Mouse (Mus musculus): ENCODE measurements around the gene Gzmn.
"Not testable (repeated sequence)": the region's sequence is repeated elsewhere in the genome, so short reads cannot be mapped to it uniquely, and the experiment has no call there.

Gene Gzmn

GRCm38 (mm10) chr14:56174499-56174898 lies at the start of gene Gzmn:
Gzmn (minus strand) TSS chr14:56174599.
- in situ Hi-C loops (cut with MboI, MseI): loop anchor here (10.0 kb wide), 1 partner anchor 850 kb away; no protein-coding TSS in a partner anchor

GRCm38 (mm10) chr14:56211317-56211716 lies 36.9 kb upstream of the Gzmn start, which contains the start of gene Gzmf:
Gzmf (minus strand) TSS chr14:56211417.
- in situ Hi-C loops (cut with MboI, MseI): no loop called here

DNA sequence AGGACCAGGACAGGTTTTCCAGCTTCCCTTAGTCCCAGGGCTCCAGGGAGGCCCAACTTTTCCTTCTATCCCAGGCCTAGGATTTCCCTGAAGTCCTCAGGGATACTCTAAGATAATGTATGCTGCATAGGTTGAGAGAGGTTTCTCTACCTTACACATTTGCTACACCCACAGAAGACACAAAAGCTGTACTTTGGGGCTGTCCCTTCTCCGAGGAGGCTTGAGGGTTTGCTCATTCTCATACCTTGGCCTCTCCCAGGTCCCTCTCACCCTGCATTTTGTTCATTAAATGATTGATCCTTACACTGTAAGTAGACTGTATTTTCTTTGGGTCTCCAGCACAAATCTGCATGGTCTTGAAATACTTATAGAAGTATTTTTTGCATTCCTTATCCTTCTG lies 31.2 kb upstream of the Gzmn start:
- in situ Hi-C loops (cut with MboI, MseI): loop anchor here (5.0 to 10.0 kb wide), 2 partner anchors 102 to 139 kb away; no protein-coding TSS in a partner anchor

- in situ Hi-C loops (cut with MboI, MseI): loop anchor here (5.0 to 10.0 kb wide), 2 partner anchors 102 to 140 kb away; no protein-coding TSS in a partner anchor
Observed at GRCm38 (mm10) chr14:56205021-56205420, 30.6 kb upstream of the Gzmn start.

DNA sequence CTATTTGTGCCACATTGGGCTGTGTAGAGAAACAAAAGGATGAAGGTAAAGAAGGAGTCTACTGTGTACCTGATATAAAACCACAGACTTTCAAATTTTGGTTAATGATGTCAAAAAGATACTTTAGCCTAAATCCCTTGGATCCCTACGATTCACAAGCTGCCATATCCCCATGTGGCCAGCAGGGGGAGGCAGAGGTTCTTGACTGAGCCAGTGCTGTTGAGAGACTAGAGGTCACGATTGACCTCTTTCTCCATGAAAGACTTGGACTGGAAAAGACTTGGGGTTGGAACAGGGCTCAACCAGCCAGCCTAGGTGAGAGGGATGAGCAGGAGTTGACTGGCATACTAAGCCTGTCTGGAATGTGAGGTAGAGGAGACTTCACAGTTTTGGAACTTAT lies 29.6 kb upstream of the Gzmn start:
- in situ Hi-C loops (cut with MboI, MseI): loop anchor here (10.0 kb wide), 1 partner anchor 141 kb away; no protein-coding TSS in a partner anchor

- in situ Hi-C loops (cut with MboI, MseI): no loop called here
Observed at GRCm38 (mm10) chr14:56186946-56187345, 12.5 kb upstream of the Gzmn start.

DNA sequence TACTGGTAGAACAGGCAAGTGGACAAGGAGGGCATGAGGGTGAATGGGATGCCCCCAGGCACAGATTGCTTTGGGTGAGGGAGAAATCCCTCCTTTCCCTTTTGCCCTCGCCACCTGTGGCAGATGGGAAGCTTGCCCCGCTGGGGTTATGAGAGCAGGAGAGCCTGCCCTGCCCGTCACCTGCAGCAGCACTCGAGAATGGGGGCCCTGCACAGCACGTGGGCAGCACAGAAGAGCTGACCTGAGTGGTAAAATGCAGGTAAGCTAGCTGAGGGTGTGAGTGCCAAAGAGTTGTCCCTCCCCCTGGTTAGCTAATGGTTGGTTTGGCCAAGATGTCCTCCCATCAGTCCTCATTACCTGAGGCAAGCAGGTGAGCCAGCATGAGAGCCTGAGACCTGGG lies 12.1 kb upstream of the Gzmn start:
- in situ Hi-C loops (cut with MboI, MseI): no loop called here

DNA sequence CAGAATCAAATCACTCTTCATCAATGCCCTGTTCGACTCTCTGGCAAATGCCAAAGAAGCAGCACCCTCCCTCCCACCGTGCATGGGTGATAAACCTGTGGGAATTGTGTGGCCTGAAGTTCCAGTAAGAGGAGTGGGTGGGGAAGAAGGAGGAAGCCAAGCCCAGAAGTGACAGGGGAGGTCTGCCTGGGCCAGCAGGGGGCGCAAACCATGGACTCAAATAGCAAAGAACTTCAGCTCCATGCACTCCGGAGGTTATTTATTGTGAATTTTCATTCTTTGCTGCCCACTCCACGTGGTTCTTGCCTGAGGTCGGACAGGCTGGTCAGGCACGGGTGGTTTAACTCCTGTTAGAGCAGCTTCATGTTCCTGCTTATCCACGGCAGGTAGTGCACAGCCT lies 3.3 kb upstream of the Gzmn start:
- in situ Hi-C loops (cut with MboI, MseI): loop anchor here (10.0 kb wide), 1 partner anchor 847 kb away; no protein-coding TSS in a partner anchor

DNA sequence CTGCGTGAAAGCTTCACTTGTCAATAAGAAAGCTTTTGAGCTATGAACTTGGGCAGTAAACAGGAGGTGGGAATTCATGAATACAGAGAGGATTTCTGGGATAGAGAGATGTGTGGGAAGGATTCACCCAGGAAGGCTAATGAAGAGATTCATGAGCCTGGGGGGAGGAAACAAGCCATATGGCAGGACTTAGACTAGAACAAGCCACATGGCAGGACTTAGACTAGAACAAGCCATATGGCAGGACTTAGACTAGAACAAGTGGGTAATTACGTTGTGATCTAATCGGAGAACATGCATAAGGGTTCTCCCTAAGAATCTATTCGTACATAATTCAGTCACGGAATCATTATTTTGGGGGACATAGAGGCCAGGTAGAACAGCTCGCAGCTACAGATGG lies 1.0 kb downstream of the Gzmn start:
- in situ Hi-C loops (cut with MboI, MseI): loop anchor here (10.0 kb wide), 1 partner anchor 851 kb away; no protein-coding TSS in a partner anchor

DNA sequence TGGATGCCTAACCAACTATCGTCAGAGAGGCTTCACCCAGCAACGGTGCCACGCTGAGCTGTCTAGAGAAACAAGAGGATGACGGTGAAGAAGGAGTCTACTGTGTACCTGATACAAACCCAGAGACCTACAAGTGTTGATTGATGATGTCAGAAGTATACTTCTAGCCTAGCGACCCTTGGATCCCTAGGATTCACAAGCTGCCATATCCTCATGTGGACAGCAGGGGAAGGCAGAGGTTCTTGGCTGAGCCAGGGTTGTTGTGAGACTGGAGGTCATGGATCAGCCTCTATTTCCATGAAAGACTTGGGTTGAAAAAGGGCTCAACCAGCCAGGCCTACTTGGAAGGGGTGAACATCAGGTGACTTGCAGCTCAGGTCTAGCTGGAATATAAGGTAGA lies 1.7 kb downstream of the Gzmn start:
- in situ Hi-C loops (cut with MboI, MseI): loop anchor here (10.0 kb wide), 1 partner anchor 852 kb away; no protein-coding TSS in a partner anchor

GRCm38 (mm10) chr14:56168009-56168408 lies 6.4 kb downstream of the Gzmn start:
- in situ Hi-C loops (cut with MboI, MseI): no loop called here

DNA sequence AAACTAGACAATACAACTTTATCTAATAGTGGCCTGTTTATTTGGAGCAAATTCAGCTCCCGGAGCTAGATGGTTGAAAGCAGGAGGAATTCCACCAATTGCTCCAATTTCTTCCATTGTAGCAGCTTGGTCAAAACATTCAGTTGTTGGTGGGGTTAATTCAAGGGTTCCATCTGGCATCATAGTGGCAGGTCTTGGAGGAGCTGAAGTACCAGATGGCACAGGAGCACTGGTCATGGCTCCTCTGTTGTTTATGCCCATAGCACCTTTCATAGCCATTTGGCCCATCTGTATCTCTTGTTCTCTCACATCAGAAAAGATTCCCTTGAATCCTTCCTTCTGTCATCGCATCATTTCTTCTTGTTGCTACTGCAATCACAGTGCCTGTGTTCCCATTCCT lies 12.3 kb downstream of the Gzmn start:
- in situ Hi-C loops (cut with MboI, MseI): no loop called here

GRCm38 (mm10) chr14:56159479-56159878 lies 14.9 kb downstream of the Gzmn start, which contains the start of gene Gzmg:
Gzmg (minus strand) TSS chr14:56159579.
- in situ Hi-C loops (cut with MboI, MseI): not testable (repeated sequence)

DNA sequence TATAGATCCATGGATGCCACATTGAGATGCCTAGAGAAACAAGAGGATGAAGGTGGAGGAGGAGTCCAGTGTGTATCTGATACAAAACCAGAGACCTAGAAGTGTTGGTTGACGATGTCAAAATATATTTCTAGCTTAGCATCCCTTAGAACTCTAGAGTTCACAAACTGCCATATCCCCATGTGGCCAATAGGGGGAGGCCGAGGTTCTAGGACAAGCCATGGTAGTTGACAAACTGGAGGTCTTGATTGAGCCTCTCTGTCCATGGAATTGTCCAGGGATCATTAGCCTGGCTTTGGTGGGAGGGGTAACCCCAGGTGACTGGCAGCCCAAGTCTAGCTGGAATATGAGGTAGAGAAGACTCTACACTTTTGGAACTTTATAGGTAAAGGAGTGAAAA lies 19.1 kb downstream of the Gzmn start:
- in situ Hi-C loops (cut with MboI, MseI): no loop called here

GRCm38 (mm10) chr14:56133675-56134074 lies 40.7 kb downstream of the Gzmn start:
- in situ Hi-C loops (cut with MboI, MseI): not testable (repeated sequence)

DNA sequence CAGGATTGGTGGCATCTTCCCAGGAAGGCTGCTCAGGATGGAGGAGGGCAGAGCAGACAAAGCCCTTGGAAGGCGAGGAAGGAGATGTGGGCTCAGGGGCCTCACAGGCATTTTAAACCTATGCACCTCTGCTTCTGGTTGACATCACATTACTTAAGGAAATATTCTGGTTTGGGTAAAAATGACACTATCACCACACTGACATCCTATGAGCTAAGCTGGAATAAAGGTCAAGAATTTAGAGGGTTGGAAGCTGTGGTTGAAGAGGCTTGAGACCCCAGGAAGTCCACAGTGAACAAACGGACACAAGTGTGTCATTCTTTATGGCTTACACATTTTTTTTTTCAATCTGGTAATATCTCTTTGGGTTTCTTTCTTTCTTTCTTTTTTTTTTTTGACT lies 41.9 kb downstream of the Gzmn start, which contains the start of gene Gzmd:
Gene Gzmd (minus strand): TSS at position 101 of the 400 bp plus-strand sequence.
- in situ Hi-C loops (cut with MboI, MseI): not testable (repeated sequence)

DNA sequence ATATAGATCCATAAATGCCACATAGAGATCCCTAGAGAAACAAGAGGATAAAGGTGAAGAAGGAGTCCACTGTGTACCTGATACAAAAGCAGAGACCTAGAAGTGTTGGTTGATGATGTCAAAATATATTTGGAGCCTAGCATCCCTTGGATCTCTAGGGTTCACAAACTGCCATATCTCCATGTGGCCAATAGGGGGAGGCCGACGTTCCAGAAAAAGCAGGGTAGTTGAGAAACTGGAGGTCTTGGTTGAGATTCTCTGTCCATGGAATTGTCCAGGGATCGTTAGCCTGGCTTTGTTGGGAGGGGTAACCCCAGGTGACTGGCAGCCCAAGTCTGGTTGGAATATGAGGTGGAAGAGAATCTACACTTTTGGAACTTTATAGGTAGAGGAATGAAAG lies 46.1 kb downstream of the Gzmn start:
- in situ Hi-C loops (cut with MboI, MseI): no loop called here

GRCm38 (mm10) chr14:56123516-56123915 lies 50.9 kb downstream of the Gzmn start:
- in situ Hi-C loops (cut with MboI, MseI): no loop called here

- in situ Hi-C loops (cut with MboI, MseI): no loop called here
Observed at GRCm38 (mm10) chr14:56120525-56120924, 53.9 kb downstream of the Gzmn start, which contains the start of gene Gzme. Gzme (minus strand) TSS chr14:56120625.
